Mouse (Mus musculus) heart, embryonic 14.5 days (tissue): ENCODE results near the gene Mdm4. TPM values are rescaled to one million over a fixed set of nuclear protein-coding genes. Genes with fewer than 3 reads are reported as not detected.

ENCODE experiments used
- ATAC-seq: fragments of 200-750 bp; cut with Nextera tagmentation; 2 replicates; pipeline ENCODE4 v1.8.0; 2017; ENCODE audit warnings: low read depth, moderate TSS enrichment; ENCODE audit not compliant: insufficient number of reproducible peaks, insufficient read depth, low FRiP score
- H3K27ac ChIP-seq, 2 experiments: fragments of 200-500 bp in 1 of 2; fragments of 300-500 bp in 1 of 2; sonication (generic) in 1 of 2; replicated peaks in 1 of 2; 2 replicates each; pipeline ENCODE4 v1.5.1; 2012 to 2014; ENCODE audit warnings: low read depth in 2 of 2, low read length in 2 of 2, control low read depth in 1 of 2, mild to moderate bottlenecking in 1 of 2, mixed read lengths in 1 of 2; ENCODE audit not compliant: control insufficient read depth in 1 of 2, insufficient read depth in 1 of 2
- H3K27me3 ChIP-seq: fragments of 300-500 bp; sonication (generic); 2 replicates; pipeline ENCODE4 v1.6.1; 2014; ENCODE audit warnings: mild to moderate bottlenecking, low read length, control low read depth; ENCODE audit not compliant: control insufficient read depth, insufficient read depth
- H3K36me3 ChIP-seq: fragments of 300-500 bp; sonication (generic); 2 replicates; pipeline ENCODE4 v1.6.1; 2014; ENCODE audit warnings: mild to moderate bottlenecking, control low read depth, low read length, mixed read lengths; ENCODE audit not compliant: control insufficient read depth, insufficient read depth
- H3K4me1 ChIP-seq, 2 experiments: fragments of 200-500 bp in 1 of 2; fragments of 300-500 bp in 1 of 2; sonication (generic) in 1 of 2; 2 replicates each; pipeline ENCODE4 v1.6.1; 2012 to 2014; ENCODE audit warnings: low read length in 2 of 2, control low read depth in 1 of 2, mixed read lengths in 1 of 2; ENCODE audit not compliant: control insufficient read depth in 2 of 2, insufficient read depth in 2 of 2
- H3K4me2 ChIP-seq: fragments of 300-500 bp; sonication (generic); 2 replicates; pipeline ENCODE4 v1.6.1; 2014; ENCODE audit warnings: mild to moderate bottlenecking, low read length
- H3K4me3 ChIP-seq, 2 experiments: fragments of 200-500 bp in 1 of 2; fragments of 300-500 bp in 1 of 2; sonication (generic) in 1 of 2; 2 replicates each; pipeline ENCODE4 v1.5.1; 2012 to 2014; ENCODE audit warnings: low read length in 2 of 2, mild to moderate bottlenecking in 2 of 2, control low read depth in 1 of 2, low read depth in 1 of 2, moderate library complexity in 1 of 2; ENCODE audit not compliant: control insufficient read depth in 1 of 2, insufficient read depth in 1 of 2
- H3K9ac ChIP-seq: fragments of 300-500 bp; sonication (generic); 2 replicates; pipeline ENCODE4 v1.6.1; 2014; ENCODE audit warnings: mild to moderate bottlenecking, low read length
- H3K9me3 ChIP-seq: fragments of 300-500 bp; sonication (generic); 2 replicates; pipeline ENCODE4 v1.6.1; 2016; ENCODE audit warnings: low read length, control low read depth; ENCODE audit not compliant: control insufficient read depth
- WGBS: fragments of 180-500 bp; shearing (Covaris S2); extraction: QIAGEN DNeasy Blood & Tissue Kit; methylation state at CpG from one replicate; pipeline ENCODE4 v1.1.7; 2014; 5-methylcytosine and 5-hydroxymethylcytosine counted together
- polyA plus RNA-seq: library from polyadenylated mRNA; unstranded; fragments of >200 nt; fragmentation: Nextera tagmentation; extraction: Ambion mirVana; gene quantifications from 2 replicates; pipeline ENCODE4 v1.2.1, GENCODE M21; 2014

Gene Mdm4
- polyA plus RNA-seq, 1 experiment from 2014 or later = 38.2 TPM

GRCm38 (mm10) chr1:133074541-133074940, 44.2 kb upstream of the Mdm4 start:
- no peak overlapping the region for H3K4me3 ChIP-seq
- peak overlapping the region; percentile 68 to 97; a peak in 3 of 4 replicates for H3K27ac ChIP-seq
- no peaks in the 10 kb centered on the region for H3K9me3 ChIP-seq
- 91% methylated on average over 13 of the region's 13 CpGs for WGBS
- no peak overlapping the region for H3K9ac ChIP-seq
- no peaks in the 10 kb centered on the region for H3K27me3 ChIP-seq
- H3K36me3 ChIP-seq = peaks cover 71% of the 10 kb centered on the region
- H3K4me2 ChIP-seq = no peak overlapping the region
- peaks cover 51 to 68% of the 10 kb centered on the region in 2 experiments for H3K4me1 ChIP-seq
- ATAC-seq = no peak

GRCm38 (mm10) chr1:133073327-133073856, 43.0 kb upstream of the Mdm4 start:
- H3K27ac ChIP-seq = peak overlapping the region; percentile 76 to 97
- peak; percentile 76 for ATAC-seq
- H3K9me3 ChIP-seq = no peaks in the 10 kb centered on the region
- no peaks in the 10 kb centered on the region for H3K27me3 ChIP-seq
- no peak overlapping the region for H3K4me3 ChIP-seq
- WGBS = 43% methylated on average over 9 of the region's 9 CpGs
- peaks cover 62 to 79% of the 10 kb centered on the region in 2 experiments for H3K4me1 ChIP-seq
- 0 out of 2 replicates have a peak overlapping the region, but pooled peaks have one; percentile 34 for H3K9ac ChIP-seq
- H3K36me3 ChIP-seq = peaks cover 60% of the 10 kb centered on the region
- no peak overlapping the region for H3K4me2 ChIP-seq

- Histone ChIP-seq H3K27ac (peak overlapping the region; percentile 70 to 97), H3K4me2 (no peak overlapping the region), H3K4me1 (peaks cover 68 to 84% of the 10 kb centered on the region in 2 experiments), H3K4me3 (no peak overlapping the region), H3K9ac (peak overlapping the region; percentile 52), H3K27me3 (no peaks in the 10 kb centered on the region), H3K36me3 (peaks cover 55% of the 10 kb centered on the region), H3K9me3 (no peaks in the 10 kb centered on the region)
- 59% methylated on average over 16 of the region's 16 CpGs for WGBS
- ATAC-seq = no peak
Measured at GRCm38 (mm10) chr1:133071666-133072381, 41.5 kb upstream of the Mdm4 start.

- no peaks in the 10 kb centered on the region for H3K27me3 ChIP-seq
- peak overlapping the region; percentile 77; the same call in 1 of the 2 replicates for H3K9ac ChIP-seq
- peaks cover 63 to 79% of the 10 kb centered on the region in 2 experiments for H3K4me1 ChIP-seq
- peak overlapping the region; percentile 70 for H3K4me2 ChIP-seq
- no peak for ATAC-seq
- H3K27ac ChIP-seq = peak overlapping the region in 1 of 2 experiments; percentile 97; a peak in 2 of 4 replicates
- WGBS = 36% methylated on average over 5 of the region's 5 CpGs
- no peaks in the 10 kb centered on the region for H3K9me3 ChIP-seq
- peak overlapping the region in 1 of 2 experiments; percentile 28; a peak in 1 of 4 replicates for H3K4me3 ChIP-seq
- H3K36me3 ChIP-seq = peaks cover 52% of the 10 kb centered on the region
Measured at GRCm38 (mm10) chr1:133070157-133070556, 39.8 kb upstream of the Mdm4 start.

- Histone ChIP-seq H3K27me3 (no peaks in the 10 kb centered on the region), H3K4me3 (peak overlapping the region; percentile 28 to 39; a peak in 3 of 4 replicates), H3K36me3 (peaks cover 50% of the 10 kb centered on the region), H3K4me2 (peak overlapping the region; percentile 70), H3K9ac (peak overlapping the region; percentile 77), H3K4me1 (peaks cover 63 to 79% of the 10 kb centered on the region in 2 experiments), H3K9me3 (0 out of 2 replicates have a peak, but pooled peaks cover 3% of the 10 kb centered on the region), H3K27ac (peak overlapping the region; percentile 97)
- ATAC-seq = no peak
- WGBS = 49% methylated on average over 12 of the region's 12 CpGs
Measured at GRCm38 (mm10) chr1:133069275-133070120, 39.1 kb upstream of the Mdm4 start.

- H3K36me3 ChIP-seq = peaks cover 53% of the 10 kb centered on the region
- 57% methylated on average over 15 of the region's 15 CpGs for WGBS
- ATAC-seq = no peak
- peak overlapping the region; percentile 77 for H3K9ac ChIP-seq
- peaks cover 60 to 73% of the 10 kb centered on the region in 2 experiments for H3K4me1 ChIP-seq
- H3K4me3 ChIP-seq = peak overlapping the region; percentile 28 to 39
- no peaks in the 10 kb centered on the region for H3K27me3 ChIP-seq
- 0 out of 2 replicates have a peak, but pooled peaks cover 3% of the 10 kb centered on the region for H3K9me3 ChIP-seq
- peak overlapping the region; percentile 70 for H3K4me2 ChIP-seq
- H3K27ac ChIP-seq = peak overlapping the region; percentile 97
Measured at GRCm38 (mm10) chr1:133068669-133069274, 38.4 kb upstream of the Mdm4 start.

GRCm38 (mm10) chr1:133068268-133068667, 37.9 kb upstream of the Mdm4 start:
- Histone ChIP-seq H3K4me3 (peak overlapping the region; percentile 28 to 39), H3K36me3 (peaks cover 54% of the 10 kb centered on the region), H3K9me3 (0 out of 2 replicates have a peak, but pooled peaks cover 3% of the 10 kb centered on the region), H3K9ac (peak overlapping the region; percentile 77), H3K27ac (peak overlapping the region; percentile 97), H3K4me2 (peak overlapping the region; percentile 70), H3K27me3 (no peaks in the 10 kb centered on the region), H3K4me1 (peaks cover 57 to 69% of the 10 kb centered on the region in 2 experiments)
- ATAC-seq = peak; percentile 78
- WGBS = 18% methylated on average over 5 of the region's 5 CpGs
